Mouse (Mus musculus) lung, postnatal 36 days (tissue): Measurements from ENCODE around the gene Cbln3.

ENCODE experiments used
- DNase-seq: peaks from one replicate; pipeline ENCODE4 v3.0.0; 2022; ENCODE audit warnings: mixed read lengths

Gene Cbln3

GRCm38 (mm10) chr14:55884166-55884565 lies at the start of gene Cbln3:
Gene Cbln3 (minus strand): TSS chr14:55884392.
- peak; percentile 58 for DNase-seq

- DNase-seq = peak; percentile 91
These were observed 49.4 kb upstream of the Cbln3 start for GRCm38 (mm10) chr14:55933586-55933985.

- no peak for DNase-seq
These were observed 45.2 kb upstream of the Cbln3 start for GRCm38 (mm10) chr14:55929263-55929997.

- DNase-seq = no peak
These were observed 42.7 kb upstream of the Cbln3 start for GRCm38 (mm10) chr14:55926847-55927246.

GRCm38 (mm10) chr14:55922475-55923232 lies 38.5 kb upstream of the Cbln3 start:
- no peak for DNase-seq

GRCm38 (mm10) chr14:55918240-55919082 lies 34.3 kb upstream of the Cbln3 start:
- peak; percentile 95 for DNase-seq

- DNase-seq = no peak
These were observed 29.2 kb upstream of the Cbln3 start for GRCm38 (mm10) chr14:55913406-55913805.

GRCm38 (mm10) chr14:55905518-55905917 lies 21.3 kb upstream of the Cbln3 start:
- DNase-seq = no peak

- no peak for DNase-seq
These were observed 16.2 kb upstream of the Cbln3 start for GRCm38 (mm10) chr14:55900414-55900755.

GRCm38 (mm10) chr14:55899701-55900413 lies 15.7 kb upstream of the Cbln3 start, which contains the start of gene Sdr39u1:
Gene Sdr39u1 (minus strand): TSS chr14:55900293.
- DNase-seq = peak; percentile 91

GRCm38 (mm10) chr14:55898947-55899346 lies 14.8 kb upstream of the Cbln3 start:
- DNase-seq = no peak

GRCm38 (mm10) chr14:55897671-55898070 lies 13.5 kb upstream of the Cbln3 start:
- no peak for DNase-seq

- no peak for DNase-seq
These were observed 2.6 kb upstream of the Cbln3 start for GRCm38 (mm10) chr14:55886571-55887382.

GRCm38 (mm10) chr14:55885791-55886271 lies 1.6 kb upstream of the Cbln3 start:
- DNase-seq = peak; percentile 81

- no peak for DNase-seq
These were observed 1.1 kb upstream of the Cbln3 start for GRCm38 (mm10) chr14:55885114-55885790.

- peak; percentile 95 for DNase-seq
These were observed 521 bp upstream of the Cbln3 start, which contains the start of gene Khnyn for GRCm38 (mm10) chr14:55884713-55885113. Gene Khnyn (plus strand): TSS chr14:55884947.

GRCm38 (mm10) chr14:55883663-55884062 lies 529 bp downstream of the Cbln3 start:
- DNase-seq = no peak

- no peak for DNase-seq
These were observed 987 bp downstream of the Cbln3 start for GRCm38 (mm10) chr14:55883149-55883661.

GRCm38 (mm10) chr14:55882171-55882641 lies 2.0 kb downstream of the Cbln3 start:
- DNase-seq = peak; percentile 46

- DNase-seq = no peak
These were observed 3.2 kb downstream of the Cbln3 start for GRCm38 (mm10) chr14:55880982-55881381.
